Mouse (Mus musculus): Measurements from ENCODE around the gene Nufip1. TPM values are rescaled to one million over a fixed set of nuclear protein-coding genes. Genes with fewer than 3 reads are reported as not detected.

The Nufip1 gene
- polyA plus RNA-seq, 1 experiment from 2014 or later: 21.2 TPM

DNA sequence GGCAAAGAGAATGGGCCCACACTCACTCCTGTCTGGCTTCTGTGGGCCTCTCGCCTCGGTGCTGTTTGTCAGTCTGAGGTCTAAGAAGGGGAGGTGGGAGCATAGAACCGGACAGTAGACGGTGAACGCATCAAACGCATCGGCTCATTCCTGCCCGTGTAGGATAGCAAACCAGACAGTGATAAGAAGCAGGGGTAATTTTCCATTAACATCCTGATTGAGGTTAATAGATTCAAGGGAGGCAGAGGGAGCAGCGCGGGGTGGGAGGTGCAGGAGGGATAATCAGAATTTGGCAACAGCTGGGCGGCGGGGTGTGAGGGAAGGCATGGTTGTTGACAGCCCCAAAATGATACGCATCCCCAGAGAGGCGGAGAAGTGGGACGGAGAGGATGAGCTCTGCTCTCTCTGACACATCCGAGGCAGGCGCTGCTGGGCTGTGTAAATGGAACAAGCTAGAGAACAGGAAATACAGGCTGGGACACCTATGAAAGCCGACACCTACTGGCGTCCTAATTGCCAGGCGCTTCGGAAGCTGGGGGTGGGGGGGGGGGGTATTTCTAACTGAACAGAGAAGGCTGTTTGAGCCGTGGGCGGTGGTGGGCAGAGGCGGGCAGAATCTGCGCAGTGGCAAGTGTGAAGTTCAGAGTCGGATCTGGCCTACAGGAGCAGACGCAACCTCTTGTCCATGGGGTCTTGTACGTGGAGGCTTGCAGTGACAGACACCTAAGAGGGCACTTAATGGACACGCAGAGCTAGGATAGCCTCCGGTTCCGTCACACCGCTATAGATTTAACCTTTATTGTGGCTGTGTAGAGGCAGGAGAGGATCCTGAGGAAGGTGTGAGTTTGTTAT, 54.4 kb downstream of the Nufip1 start:
- Histone ChIP-seq H3K27ac (replicated peaks) (0 out of 2 replicates have a peak overlapping the region, but pooled peaks have one; percentile 14), H3K4me3 (peak overlapping the region; percentile 30; the same call in 1 of the 2 replicates), H3K36me3 (no peaks in the 10 kb centered on the region), H3K4me1 (peaks cover 20% of the 10 kb centered on the region), H3K9me3 (replicated peaks) (peaks cover 8% of the 10 kb centered on the region; the same call in 1 of the 2 replicates), H3K27me3 (ENCODE audit: low read depth, poor library complexity, severe bottlenecking) (peaks cover 23% of the 10 kb centered on the region)
- 38% methylated on average over 32 of the region's 32 CpGs for WGBS
- no peak for DNase-seq (ENCODE audit: low spot score)

DNA sequence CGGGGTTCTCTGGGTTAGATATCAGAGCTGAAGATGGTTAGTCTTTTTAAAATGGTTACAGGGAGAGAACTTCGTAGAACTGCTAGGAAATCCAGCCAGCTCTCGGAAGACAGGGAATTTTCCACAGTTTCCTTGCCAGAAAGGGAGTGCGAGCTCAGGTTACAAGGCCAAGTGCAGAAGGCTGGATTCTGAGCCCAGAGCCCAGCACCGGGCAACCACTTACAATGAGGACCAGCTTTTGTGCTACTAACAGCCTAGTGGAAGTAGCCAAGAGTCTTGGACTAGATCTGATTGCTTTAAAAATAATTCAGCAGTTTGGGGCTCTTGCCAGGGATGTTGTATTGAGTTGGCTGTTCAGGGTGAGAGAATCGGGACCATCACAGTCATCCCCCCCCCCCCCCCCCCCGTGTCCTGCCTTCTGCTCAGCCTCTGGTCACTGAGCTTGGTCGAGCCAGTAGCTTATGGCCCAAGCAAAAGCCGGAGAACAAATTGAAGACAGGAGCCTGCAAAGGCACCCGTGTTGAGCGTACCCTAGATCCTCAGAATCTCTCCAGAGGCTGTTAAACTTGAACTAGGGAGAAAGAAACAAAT, 59.3 kb downstream of the Nufip1 start:
- Histone ChIP-seq H3K4me1 (peaks cover 37% of the 10 kb centered on the region), H3K36me3 (no peaks in the 10 kb centered on the region), H3K4me3 (no peak overlapping the region), H3K9me3 (replicated peaks) (0 out of 2 replicates have a peak, but pooled peaks cover 4% of the 10 kb centered on the region), H3K27ac (replicated peaks) (peak overlapping the region; percentile 77; the same call in 1 of the 2 replicates), H3K27me3 (ENCODE audit: low read depth, poor library complexity, severe bottlenecking) (peaks cover 16% of the 10 kb centered on the region)
- no peak for DNase-seq (ENCODE audit: low spot score)
- WGBS: 79% methylated on average over 11 of the region's 11 CpGs

DNA sequence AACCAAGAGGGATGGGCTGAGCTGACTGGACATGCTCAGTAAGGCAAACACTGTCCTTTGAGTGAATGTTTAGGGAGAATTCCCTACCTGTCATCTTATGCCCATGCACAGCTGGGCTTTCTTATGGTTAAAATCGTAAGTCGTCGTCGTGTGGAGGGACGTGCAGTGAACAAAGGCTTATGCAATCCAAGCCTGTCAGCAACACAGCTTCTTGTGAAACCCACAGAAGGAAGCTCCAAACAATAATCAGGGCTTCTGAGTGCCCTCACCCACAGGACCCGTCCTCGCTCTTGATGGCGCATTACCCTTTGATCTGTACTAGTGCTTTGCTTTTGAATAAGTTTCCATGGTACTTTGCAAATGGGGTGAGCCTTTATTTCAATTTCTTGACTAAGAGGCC, 60.6 kb downstream of the Nufip1 start:
- Histone ChIP-seq H3K4me1 (peaks cover 44% of the 10 kb centered on the region), H3K9me3 (replicated peaks) (0 out of 2 replicates have a peak, but pooled peaks cover 4% of the 10 kb centered on the region), H3K27me3 (ENCODE audit: low read depth, poor library complexity, severe bottlenecking) (peaks cover 4% of the 10 kb centered on the region; the same call in 1 of the 2 replicates), H3K36me3 (no peaks in the 10 kb centered on the region), H3K27ac (replicated peaks) (peak overlapping the region; percentile 77), H3K4me3 (no peak overlapping the region)
- WGBS: 77% methylated on average over 8 of the region's 8 CpGs
- no peak for DNase-seq (ENCODE audit: low spot score)

DNA sequence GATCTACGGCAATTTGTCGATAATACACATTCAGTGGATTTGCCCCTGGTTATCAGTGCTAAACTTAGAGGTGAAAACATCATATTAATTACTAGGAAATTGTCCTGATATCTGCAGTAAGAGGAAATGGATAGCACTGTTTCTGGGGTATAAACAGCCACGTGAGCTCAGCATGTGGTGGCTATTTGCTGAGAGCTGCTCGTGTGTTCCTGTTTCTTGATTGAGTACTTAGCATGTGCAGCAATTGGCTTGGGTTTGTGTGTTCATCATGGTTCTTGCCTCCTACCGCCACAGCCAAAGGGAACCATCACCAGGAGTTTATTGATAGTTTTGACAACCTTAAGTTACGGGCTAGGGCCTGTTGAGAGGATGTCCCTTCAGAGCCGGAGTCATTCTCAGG, 63.6 kb downstream of the Nufip1 start:
- H3K27me3 ChIP-seq (ENCODE audit: low read depth, poor library complexity, severe bottlenecking): no peaks in the 10 kb centered on the region
- H3K27ac ChIP-seq (replicated peaks): peak overlapping the region; percentile 84
- WGBS: 89% methylated on average over 7 of the region's 7 CpGs
- H3K4me3 ChIP-seq: no peak overlapping the region
- no peak for DNase-seq (ENCODE audit: low spot score)
- H3K4me1 ChIP-seq: peaks cover 57% of the 10 kb centered on the region
- H3K36me3 ChIP-seq: no peaks in the 10 kb centered on the region
- no peaks in the 10 kb centered on the region for H3K9me3 ChIP-seq (replicated peaks)

DNA sequence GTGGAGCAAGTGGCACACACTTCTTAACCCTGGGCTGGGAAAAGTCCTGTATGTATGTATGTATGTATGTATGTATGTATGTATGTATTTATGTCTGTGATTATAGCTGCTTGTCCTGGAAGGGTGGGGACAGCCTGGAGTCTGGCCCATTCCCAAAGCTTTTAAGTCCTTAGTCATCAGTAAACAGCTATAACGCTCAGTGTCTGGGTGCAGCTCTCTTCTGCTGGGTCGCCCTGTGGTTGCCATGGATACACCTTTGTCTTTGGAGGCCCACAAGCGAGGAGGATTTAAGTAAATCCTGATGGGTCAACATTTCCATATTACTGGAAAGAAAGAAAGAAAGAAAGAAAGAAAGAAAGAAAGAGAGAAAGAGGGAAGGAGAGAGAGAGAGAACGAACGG, 65.1 kb downstream of the Nufip1 start:
- Histone ChIP-seq H3K9me3 (replicated peaks) (no peaks in the 10 kb centered on the region), H3K4me3 (peak overlapping the region; percentile 22; the same call in 1 of the 2 replicates), H3K4me1 (peaks cover 47% of the 10 kb centered on the region), H3K27ac (replicated peaks) (peak overlapping the region; percentile 84), H3K36me3 (no peaks in the 10 kb centered on the region), H3K27me3 (ENCODE audit: low read depth, poor library complexity, severe bottlenecking) (no peaks in the 10 kb centered on the region)
- 9% methylated on average over 5 of the region's 5 CpGs for WGBS
- DNase-seq (ENCODE audit: low spot score): peak; percentile 74

DNA sequence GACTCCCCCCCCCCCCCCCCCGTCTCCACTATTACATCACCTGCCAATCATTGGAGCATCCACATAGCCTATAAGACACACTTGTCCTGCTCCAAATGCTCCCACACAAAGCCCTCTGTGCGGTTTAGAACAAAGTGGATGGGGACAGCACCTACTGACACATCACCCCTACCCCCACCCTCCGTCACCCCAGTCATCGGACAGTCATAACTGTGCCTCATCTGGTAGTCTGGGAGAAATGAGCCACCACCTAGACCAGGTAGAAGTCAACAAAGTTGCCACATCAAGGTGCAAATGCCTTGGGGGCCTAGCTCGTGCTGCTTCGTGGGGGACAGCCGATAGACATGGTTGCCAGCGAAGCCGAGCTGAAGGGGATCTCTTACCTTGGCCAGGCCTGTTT, 66.5 kb downstream of the Nufip1 start:
- Histone ChIP-seq H3K4me1 (peaks cover 33% of the 10 kb centered on the region), H3K4me3 (no peak overlapping the region), H3K27ac (replicated peaks) (peak overlapping the region; percentile 84), H3K9me3 (replicated peaks) (no peaks in the 10 kb centered on the region), H3K27me3 (ENCODE audit: low read depth, poor library complexity, severe bottlenecking) (no peaks in the 10 kb centered on the region), H3K36me3 (no peaks in the 10 kb centered on the region)
- no peak for DNase-seq (ENCODE audit: low spot score)
- WGBS: 92% methylated on average over 9 of the region's 9 CpGs

DNA sequence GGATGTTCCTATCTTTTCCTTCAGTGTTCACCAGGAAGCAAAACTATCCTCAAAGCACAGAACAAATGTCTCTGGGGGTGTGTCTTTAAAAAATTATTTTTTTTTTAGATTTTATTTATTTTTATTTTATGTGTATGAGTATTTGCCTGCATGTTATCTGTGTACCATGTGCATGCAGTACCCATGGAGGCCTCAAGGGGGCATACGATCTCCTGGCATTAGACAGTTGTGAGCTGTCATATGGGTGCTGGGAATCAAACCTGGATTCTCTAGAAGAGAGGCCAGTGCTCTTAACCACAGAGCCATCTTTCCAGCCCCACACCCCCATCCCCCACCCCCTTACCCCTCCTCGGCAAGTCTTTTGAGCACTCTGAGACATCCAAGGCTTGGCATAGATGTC, 67.8 kb downstream of the Nufip1 start:
- H3K36me3 ChIP-seq: no peaks in the 10 kb centered on the region
- 92% methylated on average over 2 of the region's 2 CpGs for WGBS
- no peaks in the 10 kb centered on the region for H3K9me3 ChIP-seq (replicated peaks)
- no peak for DNase-seq (ENCODE audit: low spot score)
- H3K27me3 ChIP-seq (ENCODE audit: low read depth, poor library complexity, severe bottlenecking): no peaks in the 10 kb centered on the region
- H3K4me1 ChIP-seq: peaks cover 31% of the 10 kb centered on the region
- no peak overlapping the region for H3K27ac ChIP-seq (replicated peaks)
- H3K4me3 ChIP-seq: no peak overlapping the region

DNA sequence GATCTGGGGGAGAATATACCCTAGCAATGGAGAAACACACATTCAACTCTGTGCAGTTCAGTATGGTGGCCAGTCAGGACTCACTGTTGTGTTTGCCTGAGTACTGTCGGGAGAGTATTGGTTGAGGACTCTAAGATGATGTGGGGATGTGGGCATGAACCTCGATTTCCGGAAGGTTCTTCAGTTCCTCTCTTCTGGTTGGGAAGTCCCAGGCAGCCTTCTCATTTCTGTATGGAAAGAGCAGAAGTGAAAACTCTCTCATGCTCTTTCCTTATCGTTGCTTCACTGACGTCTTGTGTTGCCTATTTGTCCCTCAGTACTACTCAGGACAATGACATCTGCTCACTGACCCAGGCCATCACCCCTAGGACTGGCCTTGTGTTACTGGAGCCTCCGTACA, 68.7 kb downstream of the Nufip1 start:
- H3K4me3 ChIP-seq: no peak overlapping the region
- DNase-seq (ENCODE audit: low spot score): no peak
- H3K4me1 ChIP-seq: peaks cover 36% of the 10 kb centered on the region
- WGBS: 86% methylated on average over 6 of the region's 6 CpGs
- 0 out of 2 replicates have a peak overlapping the region, but pooled peaks have one; percentile 1 for H3K27ac ChIP-seq (replicated peaks)
- H3K9me3 ChIP-seq (replicated peaks): no peaks in the 10 kb centered on the region
- no peaks in the 10 kb centered on the region for H3K36me3 ChIP-seq
- H3K27me3 ChIP-seq (ENCODE audit: low read depth, poor library complexity, severe bottlenecking): no peaks in the 10 kb centered on the region

DNA sequence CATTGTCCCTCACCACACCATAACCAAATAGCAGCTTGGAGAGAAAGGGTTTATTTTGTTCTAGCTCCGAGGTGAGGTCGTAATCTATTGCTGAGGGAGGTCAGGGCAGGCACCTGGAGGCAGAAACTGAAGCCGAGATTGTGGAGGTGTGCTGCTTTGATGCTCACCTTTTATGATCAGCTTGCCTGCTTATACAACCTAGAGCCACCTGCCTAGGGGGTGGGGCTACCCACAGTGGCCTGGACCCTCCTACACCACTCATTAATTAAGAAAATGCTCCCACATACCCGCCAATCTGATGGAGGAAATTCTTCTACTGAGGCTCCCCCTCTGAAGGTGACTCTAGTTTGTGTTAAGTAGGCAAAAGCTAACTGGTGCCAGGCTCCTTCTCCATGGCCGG, 74.7 kb downstream of the Nufip1 start:
- H3K4me3 ChIP-seq: no peak overlapping the region
- H3K4me1 ChIP-seq: peaks cover 17% of the 10 kb centered on the region
- H3K36me3 ChIP-seq: no peaks in the 10 kb centered on the region
- H3K9me3 ChIP-seq (replicated peaks): no peaks in the 10 kb centered on the region
- H3K27ac ChIP-seq (replicated peaks): 0 out of 2 replicates have a peak overlapping the region, but pooled peaks have one; percentile 2
- H3K27me3 ChIP-seq (ENCODE audit: low read depth, poor library complexity, severe bottlenecking): no peaks in the 10 kb centered on the region
- WGBS: 90% methylated on average over 5 of the region's 5 CpGs
- DNase-seq (ENCODE audit: low spot score): no peak

DNA sequence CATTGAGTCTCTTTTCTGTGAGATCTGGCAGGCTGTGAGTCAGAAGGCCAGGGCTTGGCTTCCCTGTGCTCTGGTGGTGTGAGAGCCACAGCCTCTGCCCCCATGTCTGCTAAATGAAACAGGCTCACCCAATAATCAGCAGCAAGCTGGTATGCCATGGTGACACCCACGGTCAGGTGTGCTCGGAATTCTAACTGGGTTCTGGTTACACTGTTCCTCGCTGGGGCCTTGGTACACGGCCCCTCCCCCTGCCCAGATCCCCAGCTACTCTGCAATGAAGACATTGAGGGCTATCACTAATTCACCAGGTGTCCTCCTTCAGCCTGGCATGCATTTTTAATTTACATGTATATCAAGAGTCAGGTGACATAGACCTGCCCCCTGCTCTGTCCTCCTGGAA, 75.6 kb downstream of the Nufip1 start:
- 89% methylated on average over 4 of the region's 4 CpGs for WGBS
- H3K4me3 ChIP-seq: no peak overlapping the region
- no peak for DNase-seq (ENCODE audit: low spot score)
- H3K36me3 ChIP-seq: no peaks in the 10 kb centered on the region
- H3K9me3 ChIP-seq (replicated peaks): no peaks in the 10 kb centered on the region
- 0 out of 2 replicates have a peak overlapping the region, but pooled peaks have one; percentile 2 for H3K27ac ChIP-seq (replicated peaks)
- peaks cover 17% of the 10 kb centered on the region for H3K4me1 ChIP-seq
- no peaks in the 10 kb centered on the region for H3K27me3 ChIP-seq (ENCODE audit: low read depth, poor library complexity, severe bottlenecking)

Data from midbrain, embryonic 10.5 days (tissue).